Mouse (Mus musculus) spleen, adult 2 months (tissue): ENCODE results near the gene Tfap4. TPM values are rescaled to one million over a fixed set of nuclear protein-coding genes. Genes with fewer than 3 reads are reported as not detected.

Experiments used
- DNase-seq, 2 experiments: peaks; one replicate each; pipeline versions ENCODE4 v3.0.0 to v3.0.0-alpha.2; 2012 to 2021; ENCODE audit warnings: low spot score in 2 of 2, low read depth in 1 of 2
- H3K27ac ChIP-seq: fragments of 200-500 bp; 2 replicates; pipeline ENCODE4 v1.5.1; 2012; ENCODE audit warnings: low read length, inconsistent platforms; ENCODE audit not compliant: insufficient read depth
- H3K27me3 ChIP-seq: fragments of 200-500 bp; 2 replicates; pipeline ENCODE4 v1.6.1; 2012; ENCODE audit warnings: mild to moderate bottlenecking, moderate library complexity, low read length, inconsistent platforms; ENCODE audit not compliant: control insufficient read depth, insufficient read depth
- H3K36me3 ChIP-seq: fragments of 200-500 bp; 2 replicates; pipeline ENCODE4 v1.6.1; 2012; ENCODE audit warnings: mild to moderate bottlenecking, low read length, inconsistent platforms; ENCODE audit not compliant: control insufficient read depth, insufficient read depth
- H3K4me1 ChIP-seq: fragments of 200-500 bp; 2 replicates; pipeline ENCODE4 v1.6.1; 2011; ENCODE audit warnings: inconsistent platforms; ENCODE audit not compliant: control insufficient read depth, insufficient read depth, insufficient read length
- H3K4me3 ChIP-seq: fragments of 200-500 bp; 2 replicates; pipeline ENCODE4 v1.5.1; 2011; ENCODE audit warnings: mild to moderate bottlenecking, inconsistent platforms; ENCODE audit not compliant: insufficient read depth, insufficient read length; ENCODE audit errors: extremely low read depth
- CTCF ChIP-seq: fragments of 200-500 bp; IDR thresholded peaks from 2 replicates; pipeline ENCODE4 v1.5.1; 2011; ENCODE audit warnings: mild to moderate bottlenecking, inconsistent platforms; ENCODE audit not compliant: insufficient read depth, insufficient read length, insufficient replicate concordance; ENCODE audit errors: extremely low read depth
- POLR2A ChIP-seq: fragments of 200-500 bp; IDR thresholded peaks from 2 replicates; pipeline ENCODE4 v1.6.1; 2011; ENCODE audit warnings: low read depth, low read length, inconsistent platforms
- WGBS: fragments of 180-500 bp; shearing (Covaris S2); methylation state at CpG from one replicate; pipeline ENCODE4 v1.1.7; 2018; 5-methylcytosine and 5-hydroxymethylcytosine counted together
- polyA plus RNA-seq: library from polyadenylated mRNA; depleted of rRNA; stranded (reverse); fragments of >200 nt; gene quantifications from 2 replicates; pipeline ENCODE4 v1.2.3, GENCODE M21; 2012; rRNA removed

Gene Tfap4
- polyA plus RNA-seq, 1 experiment = 5.6 TPM

GRCm38 (mm10) chr16:4500598-4501385, 58.9 kb downstream of the Tfap4 start:
- 46% methylated on average over 8 of the region's 8 CpGs for WGBS
- H3K27ac ChIP-seq = no peak overlapping the region

GRCm38 (mm10) chr16:4497762-4498607, 61.7 kb downstream of the Tfap4 start:
- no peak for DNase-seq
- Histone ChIP-seq H3K27me3 (no peaks in the 10 kb centered on the region), H3K27ac (no peak overlapping the region), H3K4me3 (no peak overlapping the region), H3K4me1 (peaks cover 8% of the 10 kb centered on the region; the same call in 1 of the 2 replicates), H3K36me3 (no peaks in the 10 kb centered on the region)
- no peak for TF ChIP-seq CTCF
- no peak for TF ChIP-seq POLR2A
- 87% methylated on average over 8 of the region's 8 CpGs for WGBS

More at GRCm38 (mm10) chr16:4500598-4501385, 58.9 kb downstream of the Tfap4 start:
- H3K4me1 ChIP-seq = peaks cover 8% of the 10 kb centered on the region; the same call in 1 of the 2 replicates
- DNase-seq = peak; percentile 22 to 60
- H3K27me3 ChIP-seq = no peaks in the 10 kb centered on the region
- no peak overlapping the region for H3K4me3 ChIP-seq
- no peaks in the 10 kb centered on the region for H3K36me3 ChIP-seq
- no peak for TF ChIP-seq CTCF
- TF ChIP-seq POLR2A = no peak

GRCm38 (mm10) chr16:4496470-4496869, 63.2 kb downstream of the Tfap4 start:
- Histone ChIP-seq H3K27me3 (no peaks in the 10 kb centered on the region), H3K4me3 (no peak overlapping the region), H3K4me1 (peaks cover 8% of the 10 kb centered on the region; the same call in 1 of the 2 replicates), H3K36me3 (no peaks in the 10 kb centered on the region), H3K27ac (no peak overlapping the region)
- DNase-seq = no peak
- 61% methylated on average over 3 of the region's 3 CpGs for WGBS
- TF ChIP-seq CTCF = no peak

GRCm38 (mm10) chr16:4495861-4496260, 63.8 kb downstream of the Tfap4 start:
- peak in 1 of 2 experiments; percentile 29 for DNase-seq
- H3K27me3 ChIP-seq = no peaks in the 10 kb centered on the region
- peaks cover 6% of the 10 kb centered on the region; the same call in 1 of the 2 replicates for H3K4me1 ChIP-seq
- no peak overlapping the region for H3K27ac ChIP-seq
- no peaks in the 10 kb centered on the region for H3K36me3 ChIP-seq
- TF ChIP-seq POLR2A (no peak), CTCF (no peak)
- 85% methylated on average over 5 of the region's 5 CpGs for WGBS
- H3K4me3 ChIP-seq = no peak overlapping the region

Other genes with a start within 250 kb of the Tfap4 start
- gene Adcy9, start 139.4 kb downstream of the Tfap4 start, polyA plus RNA-seq = 3.3 and 3.5 TPM in 2 replicates
- 0.53 and 0.68 TPM in 2 replicates for gene Srl, start 18.0 kb downstream of the Tfap4 start, polyA plus RNA-seq
- gene Glis2, start 34.9 kb upstream of the Tfap4 start, polyA plus RNA-seq = 11.9 and 14.1 TPM in 2 replicates
- gene Pam16, start 65.1 kb upstream of the Tfap4 start, polyA plus RNA-seq = 8.2 and 9.5 TPM in 2 replicates
- gene Vasn, start 80.1 kb upstream of the Tfap4 start, polyA plus RNA-seq = 23.6 and 31.3 TPM in 2 replicates
- gene Dnaja3, start 80.1 kb upstream of the Tfap4 start, polyA plus RNA-seq = 11.0 and 12.1 TPM in 2 replicates
- gene Coro7, start 119.9 kb upstream of the Tfap4 start, polyA plus RNA-seq = 150 and 191 TPM in 2 replicates
- 8.7 and 9.4 TPM in 2 replicates for gene Nmral1, start 159.5 kb upstream of the Tfap4 start, polyA plus RNA-seq
- gene Hmox2, start 166.5 kb upstream of the Tfap4 start, polyA plus RNA-seq = 17.2 and 19.8 TPM in 2 replicates
- gene Cdip1, start 230.4 kb upstream of the Tfap4 start, polyA plus RNA-seq = 40.4 and 55.2 TPM in 2 replicates